Mouse (Mus musculus) limb, embryonic 14.5 days (tissue): ENCODE measurements around the gene Myo3b. TPM values are rescaled to one million over a fixed set of nuclear protein-coding genes. Genes with fewer than 3 reads are reported as not detected.

ENCODE experiments used
- ATAC-seq: fragments of 200-750 bp; cut with Nextera tagmentation; 2 replicates; pipeline ENCODE4 v1.8.0; 2017; ENCODE audit warnings: low read depth, moderate number of reproducible peaks, moderate TSS enrichment; ENCODE audit not compliant: low FRiP score
- DNase-seq: peaks from one replicate; pipeline ENCODE4 v3.0.0-alpha.2; 2015; ENCODE audit warnings: low spot score
- H3K27ac ChIP-seq: fragments of 300-500 bp; sonication (generic); replicated peaks from 2 replicates; pipeline ENCODE4 v1.5.1; 2014; ENCODE audit warnings: low read depth, mild to moderate bottlenecking, low read length, moderate library complexity, mixed read lengths
- H3K27me3 ChIP-seq: fragments of 300-500 bp; sonication (generic); 2 replicates; pipeline ENCODE4 v1.6.1; 2014; ENCODE audit warnings: low read length, mixed read lengths; ENCODE audit not compliant: control insufficient read depth, insufficient read depth
- H3K36me3 ChIP-seq: fragments of 300-500 bp; sonication (generic); 2 replicates; pipeline ENCODE4 v1.6.1; 2014; ENCODE audit warnings: mild to moderate bottlenecking, low read length, moderate library complexity, mixed read lengths; ENCODE audit not compliant: control insufficient read depth, insufficient read depth
- H3K4me1 ChIP-seq: fragments of 300-500 bp; sonication (generic); 2 replicates; pipeline ENCODE4 v1.6.1; 2014; ENCODE audit warnings: antibody characterized with exemption, low read length, mixed read lengths; ENCODE audit not compliant: control insufficient read depth, insufficient read depth
- H3K4me2 ChIP-seq: fragments of 300-500 bp; sonication (generic); replicated peaks from 2 replicates; pipeline ENCODE4 v1.6.1; 2014; ENCODE audit warnings: low read depth, mild to moderate bottlenecking, low read length, moderate library complexity; ENCODE audit not compliant: severe bottlenecking
- H3K4me3 ChIP-seq: fragments of 300-500 bp; sonication (generic); replicated peaks from 2 replicates; pipeline ENCODE4 v1.5.1; 2014; ENCODE audit warnings: low read length
- H3K9ac ChIP-seq: fragments of 300-500 bp; sonication (generic); 2 replicates; pipeline ENCODE4 v1.6.1; 2014; ENCODE audit warnings: mild to moderate bottlenecking, low read depth, low read length, moderate library complexity; ENCODE audit not compliant: severe bottlenecking
- H3K9me3 ChIP-seq: fragments of 300-500 bp; sonication (generic); 2 replicates; pipeline ENCODE4 v1.6.1; 2016; ENCODE audit warnings: low read length; ENCODE audit not compliant: control insufficient read depth
- POLR2A ChIP-seq: fragments of 200-500 bp; IDR thresholded peaks from 2 replicates; pipeline ENCODE4 v1.8.0; 2012; ENCODE audit warnings: inconsistent platforms, mild to moderate bottlenecking, moderate library complexity, borderline replicate concordance; ENCODE audit not compliant: insufficient read depth, insufficient read length; ENCODE audit errors: extremely low read depth
- WGBS: fragments of 180-500 bp; shearing (Covaris S2); extraction: QIAGEN DNeasy Blood & Tissue Kit; methylation state at CpG from one replicate; pipeline ENCODE4 v1.1.7; 2014; 5-methylcytosine and 5-hydroxymethylcytosine counted together
- polyA plus RNA-seq, 2 experiments: library from polyadenylated mRNA; depleted of rRNA in 1 of 2; stranded (reverse) in 1 of 2; unstranded in 1 of 2; fragments of >200 nt; fragmentation: Nextera tagmentation in 1 of 2; extraction: Ambion mirVana in 1 of 2; gene quantifications; 2 replicates each; pipeline versions ENCODE4 v1.2.1 to v1.2.3; 2012 to 2014

The Myo3b gene
- polyA plus RNA-seq, 2 experiments = 0.04 TPM; not detected in 1

GRCm38 (mm10) chr2:70044466-70044865 lies 5.5 kb downstream of the Myo3b start:
- Histone ChIP-seq H3K9me3 (no peaks in the 10 kb centered on the region), H3K36me3 (no peaks in the 10 kb centered on the region), H3K27me3 (no peaks in the 10 kb centered on the region), H3K27ac (no peak overlapping the region), H3K4me2 (no peak overlapping the region), H3K9ac (no peak overlapping the region), H3K4me3 (no peak overlapping the region), H3K4me1 (no peaks in the 10 kb centered on the region)
- no peak for DNase-seq
- ATAC-seq = no peak
- 61% methylated on average over 6 of the region's 6 CpGs for WGBS
- TF ChIP-seq POLR2A = no peak

DNA sequence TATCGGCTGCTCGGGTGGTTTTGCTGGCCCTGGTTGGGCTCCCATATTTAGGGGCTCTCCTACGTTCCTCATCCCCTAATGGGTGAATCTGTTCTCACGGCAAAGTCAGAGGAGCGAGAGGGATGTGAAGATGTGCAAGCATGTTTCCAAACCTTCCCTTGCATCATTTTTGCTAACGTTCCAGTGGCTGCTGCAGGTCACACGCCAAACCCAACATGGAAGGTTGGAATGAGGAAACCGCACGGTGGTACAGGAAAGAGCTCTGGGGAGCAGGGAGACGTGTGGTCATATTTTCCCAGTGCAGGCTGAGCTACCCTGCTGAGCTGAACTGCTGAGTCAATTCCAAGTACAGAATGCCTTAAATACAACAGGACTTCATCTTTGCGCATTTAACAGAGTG lies 8.9 kb downstream of the Myo3b start:
- no peak overlapping the region for H3K4me3 ChIP-seq
- DNase-seq (no peak), ATAC-seq (no peak)
- H3K4me1 ChIP-seq = no peaks in the 10 kb centered on the region
- H3K27ac ChIP-seq = no peak overlapping the region
- H3K9me3 ChIP-seq = no peaks in the 10 kb centered on the region
- H3K4me2 ChIP-seq = no peak overlapping the region
- H3K27me3 ChIP-seq = no peaks in the 10 kb centered on the region
- no peaks in the 10 kb centered on the region for H3K36me3 ChIP-seq
- 86% methylated on average over 11 of the region's 11 CpGs for WGBS
- no peak overlapping the region for H3K9ac ChIP-seq
- TF ChIP-seq POLR2A = no peak

GRCm38 (mm10) chr2:70053803-70054202 lies 14.9 kb downstream of the Myo3b start:
- no peak for ATAC-seq

GRCm38 (mm10) chr2:70058201-70058600 lies 19.3 kb downstream of the Myo3b start:
- Histone ChIP-seq H3K4me2 (no peak overlapping the region), H3K4me1 (no peaks in the 10 kb centered on the region), H3K9me3 (no peaks in the 10 kb centered on the region), H3K36me3 (no peaks in the 10 kb centered on the region), H3K27me3 (no peaks in the 10 kb centered on the region), H3K4me3 (no peak overlapping the region), H3K9ac (no peak overlapping the region), H3K27ac (no peak overlapping the region)
- DNase-seq (no peak), ATAC-seq (no peak)
- 89% methylated on average over 4 of the region's 4 CpGs for WGBS
- no peak for TF ChIP-seq POLR2A

More at GRCm38 (mm10) chr2:70053803-70054202, 14.9 kb downstream of the Myo3b start:
- 66% methylated on average over 9 of the region's 9 CpGs for WGBS
- Histone ChIP-seq H3K27me3 (no peaks in the 10 kb centered on the region), H3K9me3 (no peaks in the 10 kb centered on the region), H3K27ac (no peak overlapping the region), H3K4me2 (no peak overlapping the region), H3K9ac (no peak overlapping the region), H3K36me3 (no peaks in the 10 kb centered on the region), H3K4me3 (no peak overlapping the region), H3K4me1 (no peaks in the 10 kb centered on the region)
- no peak for DNase-seq
- TF ChIP-seq POLR2A = no peak

DNA sequence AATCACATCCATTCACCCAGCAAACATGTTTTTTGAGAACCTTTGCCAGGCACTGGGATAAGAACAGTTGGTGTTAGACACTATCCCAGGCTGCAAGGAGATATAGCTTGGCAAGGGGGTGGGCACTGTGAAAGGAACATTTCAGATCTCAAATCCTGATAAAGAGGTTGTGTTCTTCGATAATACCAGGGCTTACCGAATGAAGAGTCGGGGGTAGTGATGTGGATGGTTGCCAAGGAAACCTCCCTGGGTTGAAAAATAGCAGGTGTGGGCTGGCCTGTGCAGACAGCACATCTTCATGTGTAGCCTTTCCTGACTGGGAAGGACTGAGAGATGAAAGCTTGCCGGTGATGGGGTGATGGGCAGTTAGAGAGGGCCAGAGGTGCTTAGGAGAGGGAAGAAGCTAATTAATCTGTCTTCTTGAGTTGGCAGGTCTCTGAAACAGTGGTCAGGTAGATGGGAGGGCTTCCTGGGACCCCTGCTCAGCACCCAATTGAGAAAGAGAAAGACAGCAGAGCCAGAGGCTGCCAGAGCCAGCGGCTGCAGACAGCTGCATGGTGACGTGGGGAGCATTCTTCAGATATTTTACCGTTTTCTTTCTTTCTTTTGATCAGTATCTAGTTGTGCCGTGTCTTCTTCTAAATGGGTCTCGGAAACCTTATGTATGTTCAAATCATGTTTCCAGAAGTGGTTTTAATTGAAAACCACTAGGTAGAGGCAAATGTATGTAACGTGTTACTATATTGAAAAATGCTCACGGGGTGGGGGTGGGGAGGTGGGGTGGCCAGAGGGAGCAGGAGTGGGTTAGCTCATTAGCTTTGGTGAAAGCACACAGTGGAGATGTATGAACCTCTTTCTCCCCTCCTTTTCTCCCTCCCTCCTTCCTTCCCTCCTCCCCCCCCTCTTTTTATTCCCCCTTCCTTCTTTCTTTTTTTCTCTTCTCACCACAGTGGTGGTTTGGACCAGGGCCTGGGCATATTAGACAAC lies 21.7 kb downstream of the Myo3b start:
- Histone ChIP-seq H3K4me3 (no peak overlapping the region), H3K36me3 (no peaks in the 10 kb centered on the region), H3K27ac (no peak overlapping the region), H3K27me3 (no peaks in the 10 kb centered on the region), H3K9me3 (no peaks in the 10 kb centered on the region), H3K4me1 (no peaks in the 10 kb centered on the region), H3K9ac (no peak overlapping the region), H3K4me2 (no peak overlapping the region)
- DNase-seq (no peak), ATAC-seq (no peak)
- no peak for TF ChIP-seq POLR2A
- WGBS = 60% methylated on average over 11 of the region's 11 CpGs

DNA sequence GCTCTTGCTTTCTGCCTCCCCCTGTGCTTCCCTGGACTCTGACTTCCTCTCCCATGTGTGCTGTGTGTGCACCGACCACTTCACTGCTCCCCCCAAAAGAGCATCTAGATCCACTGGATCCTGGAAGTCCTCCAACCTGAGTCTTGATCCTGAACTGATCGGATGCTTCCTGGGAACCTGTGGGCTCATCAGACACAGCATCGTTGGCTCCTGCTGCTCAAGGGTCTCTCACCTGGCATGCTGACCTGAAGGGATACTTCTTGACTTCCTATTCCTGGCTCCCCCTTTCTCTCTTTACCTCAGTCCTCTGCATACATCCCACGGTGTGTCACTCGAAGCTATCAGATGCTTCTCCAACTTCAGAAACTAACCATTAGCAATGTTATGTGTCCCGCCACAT lies 26.2 kb downstream of the Myo3b start:
- Histone ChIP-seq H3K4me2 (no peak overlapping the region), H3K4me1 (no peaks in the 10 kb centered on the region), H3K36me3 (no peaks in the 10 kb centered on the region), H3K27ac (no peak overlapping the region), H3K4me3 (no peak overlapping the region), H3K9me3 (no peaks in the 10 kb centered on the region), H3K27me3 (no peaks in the 10 kb centered on the region), H3K9ac (no peak overlapping the region)
- WGBS = 83% methylated on average over 6 of the region's 6 CpGs
- no peak for ATAC-seq
- no peak for DNase-seq
- TF ChIP-seq POLR2A = no peak
